Mouse (Mus musculus) erythroblast, embryonic 14.5 days (primary cell): ENCODE measurements around the gene Amy2a5. TPM values are rescaled to one million over a fixed set of nuclear protein-coding genes. Genes with fewer than 3 reads are reported as not detected.
"Not testable (repeated sequence)": the region's sequence is repeated elsewhere in the genome, so short reads cannot be mapped to it uniquely, and the experiment has no call there.

Experiments
- H3K27me3 ChIP-seq: 2 replicates; pipeline ENCODE4 v1.6.1; 2012; ENCODE audit warnings: inconsistent platforms; ENCODE audit not compliant: control insufficient read depth
- H3K36me3 ChIP-seq: 2 replicates; pipeline ENCODE4 v1.6.1; 2012; ENCODE audit warnings: mild to moderate bottlenecking, inconsistent platforms; ENCODE audit not compliant: control insufficient read depth
- H3K4me1 ChIP-seq: 2 replicates; pipeline ENCODE4 v1.6.1; 2012; ENCODE audit warnings: inconsistent platforms; ENCODE audit not compliant: control insufficient read depth
- H3K4me3 ChIP-seq: replicated peaks from 2 replicates; pipeline ENCODE3; 2012; ENCODE audit warnings: moderate library complexity, mild to moderate bottlenecking, inconsistent platforms
- H3K9me3 ChIP-seq: 2 replicates; pipeline ENCODE4 v1.6.1; 2012; ENCODE audit warnings: low read length, inconsistent platforms, mixed read lengths; ENCODE audit not compliant: control insufficient read depth
- GATA1 ChIP-seq: IDR thresholded peaks from 2 replicates; pipeline ENCODE4 v1.6.1; 2012; ENCODE audit warnings: low read length, inconsistent platforms, mixed read lengths
- TAL1 ChIP-seq: IDR thresholded peaks from 3 replicates; pipeline ENCODE4 v1.6.1; 2012; ENCODE audit warnings: low read length, inconsistent platforms, mixed read lengths
- polyA plus RNA-seq: library from polyadenylated mRNA; stranded (reverse); fragments of >175 nt; gene quantifications from 2 replicates; pipeline ENCODE4 v1.2.3, GENCODE M21; 2012

Amy2a5 gene
- polyA plus RNA-seq, result not detected in 2 replicates

- H3K36me3 ChIP-seq, H3K4me3 ChIP-seq, H3K4me1 ChIP-seq, H3K9me3 ChIP-seq, H3K27me3 ChIP-seq: not testable (repeated sequence)
Measured at GRCm38 (mm10) chr3:113258737-113259136, at the start of gene Amy2a5. Gene Amy2a5, minus strand, starts transcription at chr3:113258837.

DNA sequence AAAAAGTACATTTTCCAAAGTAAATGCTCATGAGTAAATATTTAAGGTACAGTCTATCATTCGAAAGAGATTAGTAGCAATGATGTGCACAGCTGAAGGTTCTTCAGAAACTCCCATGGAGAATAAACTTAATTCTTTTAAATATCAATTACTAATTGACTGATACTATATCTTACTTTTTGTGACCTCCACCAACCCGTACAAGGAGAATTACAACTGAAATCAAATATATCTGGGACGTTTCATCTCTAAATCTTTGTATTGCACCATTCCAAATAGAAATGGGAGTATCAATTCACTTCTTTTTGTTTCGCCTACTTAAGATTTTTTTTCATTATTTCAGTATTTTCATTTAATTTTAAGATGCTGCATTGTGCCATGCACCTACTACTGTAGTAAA lies 32.7 kb upstream of the Amy2a5 start, which contains the start of gene Amy2a4:
Gene Amy2a4 (minus strand): TSS at position 101 of the 400 bp plus-strand sequence.
- not testable (repeated sequence) for H3K9me3 ChIP-seq, H3K4me1 ChIP-seq, H3K27me3 ChIP-seq, H3K36me3 ChIP-seq, H3K4me3 ChIP-seq

DNA sequence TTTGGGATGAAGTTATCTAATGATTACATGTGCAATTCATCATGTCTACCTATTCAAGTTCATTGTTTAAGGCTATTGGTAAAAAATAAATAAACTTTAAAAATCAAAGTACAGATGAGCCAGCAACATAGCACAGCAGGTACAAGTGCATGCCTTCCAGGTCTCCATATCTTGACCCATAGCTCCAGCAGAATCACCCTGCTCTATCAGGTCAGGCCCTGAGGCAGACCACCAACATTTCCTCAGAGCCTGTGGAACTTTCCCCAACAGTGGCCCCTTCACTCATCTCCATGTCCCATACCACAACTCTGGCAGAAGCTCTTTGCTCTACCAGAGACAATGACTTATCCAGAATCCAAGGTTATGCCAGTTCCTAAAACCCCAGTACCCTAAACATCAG lies 21.6 kb upstream of the Amy2a5 start:
- not testable (repeated sequence) for H3K4me3 ChIP-seq, H3K9me3 ChIP-seq, H3K27me3 ChIP-seq, H3K4me1 ChIP-seq, H3K36me3 ChIP-seq

DNA sequence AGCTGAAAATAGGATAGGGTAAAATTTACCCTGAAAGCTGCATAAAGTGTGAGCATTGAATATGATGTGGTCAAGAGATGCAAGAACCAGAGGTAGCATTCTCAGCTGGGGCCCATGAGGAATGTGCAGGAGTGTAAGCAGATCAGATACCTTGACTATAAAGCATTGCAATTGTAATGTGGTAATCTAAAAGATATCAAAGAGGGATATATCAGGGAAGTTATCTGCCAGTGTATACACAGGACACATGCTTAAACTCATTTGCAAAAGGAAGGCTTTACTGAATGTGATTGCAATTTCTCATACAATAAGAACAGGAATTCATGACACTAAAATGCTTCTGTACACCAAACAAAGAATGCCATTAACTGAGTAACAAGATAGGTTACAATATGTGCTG lies 20.9 kb upstream of the Amy2a5 start:
- not testable (repeated sequence) for H3K4me1 ChIP-seq, H3K4me3 ChIP-seq, H3K27me3 ChIP-seq, H3K9me3 ChIP-seq, H3K36me3 ChIP-seq

GRCm38 (mm10) chr3:113227115-113227514 lies 31.5 kb downstream of the Amy2a5 start:
- H3K4me3 ChIP-seq, result no peak overlapping the region
- TF ChIP-seq TAL1, result no peak
- no peak for TF ChIP-seq GATA1
- peaks cover 16% of the 10 kb centered on the region for H3K9me3 ChIP-seq
- no peaks in the 10 kb centered on the region for H3K36me3 ChIP-seq
- no peaks in the 10 kb centered on the region for H3K4me1 ChIP-seq
- no peaks in the 10 kb centered on the region for H3K27me3 ChIP-seq

Other genes starting within 250 kb of the Amy2a5 start
- gene Amy2a4, start 32.6 kb upstream of the Amy2a5 start, polyA plus RNA-seq, result not detected in 2 replicates
- gene Amy2a3, start 65.2 kb upstream of the Amy2a5 start, polyA plus RNA-seq, result not detected in 2 replicates
- not detected in 2 replicates for gene Amy2a2, start 97.8 kb upstream of the Amy2a5 start, polyA plus RNA-seq